Mouse (Mus musculus) erythroblast, adult 5-6 weeks (primary cell): ENCODE data around the gene Siah1b. TPM values are rescaled to one million over a fixed set of nuclear protein-coding genes. Genes with fewer than 3 reads are reported as not detected.

Source experiments
- ATAC-seq: replicated peaks from 2 replicates; pipeline ENCODE4 v1.8.0; 2016; ENCODE audit warnings: moderate number of reproducible peaks, mild to moderate bottlenecking, moderate TSS enrichment, inconsistent platforms; ENCODE audit not compliant: poor library complexity, low FRiP score, severe bottlenecking
- total RNA-seq, 2 experiments: library from RNA; stranded (forward) in 1 of 2; stranded (reverse) in 1 of 2; fragments of 150-400 nt in 1 of 2; fragments of 200-764, 138-1000 nt in 1 of 2; gene quantifications; 2 replicates each; pipeline versions ENCODE4 v1.2.3 to v1.2.4; 2015 to 2017; ENCODE audit warnings: low replicate concordance in 2 of 2

The Siah1b gene
- total RNA-seq, 2 experiments from 2014 or later: 5.1 to 15.9 TPM

DNA sequence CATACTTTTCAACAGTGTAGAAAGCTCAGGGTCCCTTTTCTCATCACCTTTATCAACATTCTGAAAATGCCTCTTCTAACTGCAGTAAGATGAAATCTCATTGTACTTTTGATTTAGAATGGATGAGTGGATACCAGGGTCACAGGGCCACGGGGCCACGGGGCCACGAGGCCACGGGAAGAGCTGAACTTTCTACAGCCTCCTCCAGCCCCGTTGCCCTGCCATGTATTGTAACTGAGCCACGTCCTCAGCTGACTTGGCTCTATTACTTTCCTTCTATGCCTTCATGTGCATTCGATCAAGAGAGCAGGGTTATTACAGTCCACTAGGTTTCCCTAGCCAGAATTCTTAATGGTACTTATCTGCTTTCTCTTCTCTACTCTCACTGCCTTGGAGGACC is 40.4 kb downstream of the Siah1b start:
- no peak for ATAC-seq

DNA sequence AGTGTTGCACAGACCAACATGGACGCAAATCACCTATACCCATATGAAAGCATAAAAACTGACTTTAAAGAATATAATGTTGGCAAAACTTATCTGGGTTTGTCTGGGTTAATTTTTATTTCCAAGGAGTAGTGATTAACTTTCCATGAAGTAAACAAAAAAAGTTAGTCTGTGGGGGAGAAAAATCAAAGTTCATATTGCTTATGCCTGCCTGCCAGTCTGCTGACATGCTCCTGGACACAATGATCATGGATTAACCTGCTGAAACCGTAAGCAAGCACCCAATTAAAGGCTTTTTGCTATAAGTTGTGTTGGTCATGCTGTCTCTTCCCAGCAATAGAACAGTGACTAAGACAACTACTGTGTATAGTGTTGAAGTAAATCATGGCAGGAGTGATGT is 40.9 kb downstream of the Siah1b start:
- no peak for ATAC-seq

DNA sequence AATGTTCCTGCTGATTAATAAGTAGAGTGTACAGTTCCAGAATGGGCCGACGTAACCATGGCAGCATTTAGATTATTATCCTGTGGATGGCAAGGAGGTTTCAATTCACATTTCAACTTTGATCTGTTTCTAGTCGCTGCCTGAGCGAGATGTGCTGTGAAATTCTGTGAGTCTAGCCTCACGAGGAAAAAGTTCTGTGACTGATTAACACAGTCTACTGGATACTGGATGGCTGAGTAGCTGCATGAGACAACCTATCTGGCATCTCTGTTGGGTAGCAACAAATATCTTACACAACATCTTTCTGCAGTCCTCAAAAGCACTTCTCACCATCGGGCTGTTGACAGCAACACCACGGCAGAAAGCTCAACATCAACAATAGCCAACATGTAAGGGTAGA is 43.8 kb downstream of the Siah1b start:
- no peak for ATAC-seq

DNA sequence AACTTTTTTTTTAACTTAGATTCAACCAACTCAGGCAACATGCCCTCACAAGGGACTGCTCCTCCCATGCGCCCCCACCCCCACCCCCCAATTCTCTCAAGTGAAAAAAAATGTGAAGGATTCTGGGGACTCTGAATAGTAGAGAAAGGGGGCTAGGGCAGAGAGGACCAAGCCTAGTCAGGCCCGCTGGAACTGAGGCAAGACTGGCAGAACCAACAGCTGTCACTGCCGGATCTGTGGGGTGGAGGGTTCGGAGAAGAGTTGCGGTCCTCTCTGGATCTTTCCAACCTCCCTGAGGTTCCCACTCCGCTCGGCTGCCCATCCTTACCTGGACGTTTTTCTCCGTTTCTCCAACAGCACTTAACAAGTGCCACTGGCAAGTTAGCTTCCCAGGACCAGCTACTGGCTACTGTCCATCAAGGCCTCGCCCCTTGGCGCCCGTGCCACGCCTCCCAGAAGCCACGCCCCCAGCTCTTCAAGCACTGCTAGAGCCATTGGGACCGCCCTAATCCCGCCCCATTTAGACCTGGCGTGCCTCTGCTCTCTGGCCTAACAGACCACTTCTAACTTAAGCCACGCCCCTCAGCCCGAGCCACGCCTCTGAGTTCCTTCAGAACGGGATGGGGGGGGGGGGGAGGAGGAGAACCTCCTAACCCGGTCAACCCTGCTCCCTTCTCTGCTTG is 48.5 kb downstream of the Siah1b start, which contains the start of gene Car5b:
Gene Car5b, minus strand, starts transcription at position 391 of the 683 bp plus-strand sequence.
- ATAC-seq: peak; percentile 100

Other genes starting within 250 kb of the Siah1b start
- gene Ap1s2, start 167.5 kb downstream of the Siah1b start, total RNA-seq (2015; ENCODE audit: low replicate concordance): 45.4 and 45.5 TPM in 2 replicates
- gene Ap1s2, start 167.5 kb downstream of the Siah1b start, total RNA-seq (2017; ENCODE audit: low replicate concordance): 18.4 and 20.2 TPM in 2 replicates
- 4.8 and 22.4 TPM in 2 replicates for gene Zrsr2, start 117.8 kb downstream of the Siah1b start, total RNA-seq (2015; ENCODE audit: low replicate concordance)
- 9.8 and 14.2 TPM in 2 replicates for gene Zrsr2, start 117.8 kb downstream of the Siah1b start, total RNA-seq (2017; ENCODE audit: low replicate concordance)
- not detected in 2 replicates for gene Car5b, start 48.5 kb downstream of the Siah1b start, total RNA-seq (2015; ENCODE audit: low replicate concordance)
- gene Car5b, start 48.5 kb downstream of the Siah1b start, total RNA-seq (2017; ENCODE audit: low replicate concordance): 0.14 TPM in 1 of 2 replicates, not detected in the other
- not detected in 2 replicates for gene Cltrn, start 12.3 kb upstream of the Siah1b start, total RNA-seq (2015; ENCODE audit: low replicate concordance)
- gene Cltrn, start 12.3 kb upstream of the Siah1b start, total RNA-seq (2017; ENCODE audit: low replicate concordance): not detected in 2 replicates
- 1.0 TPM in 1 of 2 replicates, not detected in the other for gene Ace2, start 62.8 kb upstream of the Siah1b start, total RNA-seq (2015; ENCODE audit: low replicate concordance)
- 0.43 TPM in 1 of 2 replicates, not detected in the other for gene Ace2, start 62.8 kb upstream of the Siah1b start, total RNA-seq (2017; ENCODE audit: low replicate concordance)
- 3.6 and 4.6 TPM in 2 replicates for gene Bmx, start 181.7 kb upstream of the Siah1b start, total RNA-seq (2015; ENCODE audit: low replicate concordance)
- gene Bmx, start 181.7 kb upstream of the Siah1b start, total RNA-seq (2017; ENCODE audit: low replicate concordance): 3.9 and 5.3 TPM in 2 replicates
- 1.9 and 7.7 TPM in 2 replicates for gene Pir, start 192.9 kb upstream of the Siah1b start, total RNA-seq (2015; ENCODE audit: low replicate concordance)
- gene Pir, start 192.9 kb upstream of the Siah1b start, total RNA-seq (2017; ENCODE audit: low replicate concordance): 10.1 and 11.4 TPM in 2 replicates